Mouse (Mus musculus) liver, adult 2 months (tissue): Measurements from ENCODE around the gene Tatdn2.

ENCODE experiments used
- CTCF ChIP-seq: fragments of 200-500 bp; IDR thresholded peaks from 2 replicates; pipeline ENCODE4 v1.5.1; 2011; ENCODE audit warnings: low read depth, low read length, control low read depth
- POLR2A ChIP-seq: fragments of 200-500 bp; IDR thresholded peaks from 2 replicates; pipeline ENCODE4 v1.6.1; 2011; ENCODE audit warnings: low read length, control low read depth; ENCODE audit not compliant: insufficient read depth; ENCODE audit errors: extremely low read depth

GRCm38 (mm10) chr6:113693377-113693776, 3.5 kb upstream of the Tatdn2 start:
- TF ChIP-seq CTCF (no peak), POLR2A (no peak)
